In the genomic region with DNA sequence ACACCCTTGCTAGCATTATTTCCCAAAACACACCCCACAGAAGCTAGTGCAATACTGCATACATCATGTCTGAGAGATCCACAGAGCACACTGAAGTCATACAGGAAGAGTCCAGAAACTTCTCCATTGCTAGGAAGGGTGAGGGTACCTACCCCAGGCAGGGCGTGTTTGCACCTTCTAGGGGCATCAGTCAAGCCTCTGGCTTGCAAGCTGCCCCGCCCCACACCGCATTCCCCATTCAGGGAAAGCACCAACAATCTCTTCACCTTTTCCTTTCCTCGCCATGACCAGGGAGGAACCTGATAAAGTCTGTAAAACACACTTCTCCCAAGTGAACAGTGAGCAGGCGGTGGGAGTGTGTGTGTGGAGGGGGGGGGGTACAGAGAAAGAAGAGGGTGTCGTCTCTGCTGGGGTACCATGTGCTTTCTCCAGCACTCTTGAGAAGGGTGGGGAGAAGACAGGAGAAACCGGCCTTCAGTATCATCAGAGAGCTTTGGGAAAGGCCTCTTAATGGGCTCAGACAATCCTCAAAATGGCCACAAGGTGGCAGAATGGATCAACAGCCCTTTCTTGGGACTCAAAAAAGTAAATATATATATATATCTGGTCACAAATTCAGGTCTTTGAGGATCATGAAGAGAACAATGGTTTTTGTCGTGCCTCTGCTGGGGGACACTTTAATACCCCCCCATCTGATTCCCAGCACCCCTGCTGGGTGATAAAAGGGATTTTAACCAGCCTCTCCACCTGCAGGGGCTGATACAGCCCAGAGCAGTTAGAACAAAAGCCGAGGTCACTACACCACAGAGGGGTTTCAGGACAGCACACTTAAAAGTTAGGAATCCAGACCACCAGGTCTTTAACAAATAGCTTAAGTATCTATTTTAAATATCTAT, we compare ENCODE assay signal across 9 mouse cellular contexts.
A peak's percentile ranks its signal among the peaks of the same experiment; 100 is the strongest.
DNase-seq lines count a peak whose midpoint lies in the region; ATAC-seq and TF ChIP-seq lines count a peak whose summit lies in the region.
"Had no signal": no experiment of that assay in that cellular context is flagged by ENCODE, and none has a peak within 500 bp of the region (broad histone marks: within the 10 kb centered on the region; RNA-seq: fewer than 3 reads in every experiment).

No protein-coding gene starts in this region.

- peak; percentile 84 for TF ChIP-seq CTCF in hindbrain, postnatal 0 days (IDR thresholded peaks at IDR 0.05; ENCODE audit: low read depth)

- ATAC-seq in hindbrain, postnatal 0 days = peak; percentile 76
- ATAC-seq in midbrain, embryonic 11.5 days (ENCODE audit: low FRiP score) = peak; percentile 61

- peaks cover 7% of the 10 kb centered on the region; the same call in 1 of the 2 replicates for H3K4me1 ChIP-seq in hindbrain, postnatal 0 days (ENCODE audit: insufficient read depth, low read length)
- peaks cover 23% of the 10 kb centered on the region for H3K4me1 ChIP-seq in midbrain, embryonic 11.5 days (ENCODE audit: control insufficient read depth, insufficient read depth, low read length)

- 39% methylated on average over 9 of the region's 9 CpGs for WGBS in hindbrain, postnatal 0 days
- WGBS in midbrain, embryonic 11.5 days = 32% methylated on average over 9 of the region's 9 CpGs

- peak; percentile 64 to 66 for DNase-seq in urinary bladder, postnatal 36 days (ENCODE audit: low spot score in 2 of 2)
- no peak for DNase-seq in urinary bladder, postnatal 10 days (ENCODE audit: low spot score)
- DNase-seq in cerebellum, adult 8-10 months = peak; percentile 71
- DNase-seq in frontal cortex, adult 2 months (ENCODE audit: extremely low spot score in 1 of 2, low spot score in 1 of 2) = peak; percentile 56 to 87
- peak; percentile 87 for DNase-seq in hindbrain, postnatal 0 days (ENCODE audit: low spot score)
- peak; percentile 70 to 71 for DNase-seq in left cerebral cortex, adult 18-20 months (ENCODE audit: low spot score in 2 of 2)
- peak; percentile 97 for DNase-seq in midbrain, embryonic 11.5 days (ENCODE audit: low spot score, missing footprints)
- DNase-seq in spleen, postnatal 4 days (ENCODE audit: low spot score in 2 of 2) = peak; percentile 37 to 71

- H3K4me2 ChIP-seq in hindbrain, postnatal 0 days (ENCODE audit: low read depth, low read length) = no peak overlapping the region
- H3K4me2 ChIP-seq in midbrain, embryonic 11.5 days = no peak overlapping the region
- H3K4me2 ChIP-seq: embryonic facial prominence, embryonic 15.5 days had no signal

- no peak overlapping the region for H3K9ac ChIP-seq in hindbrain, postnatal 0 days (replicated peaks; ENCODE audit: low read length)
- H3K9ac ChIP-seq in midbrain, embryonic 11.5 days (ENCODE audit: low read length) = no peak overlapping the region
- H3K9ac ChIP-seq: embryonic facial prominence, embryonic 15.5 days had no signal

- no peaks in the 10 kb centered on the region for H3K27me3 ChIP-seq in hindbrain, postnatal 0 days (ENCODE audit: insufficient read depth, low read length)
- H3K27me3 ChIP-seq in midbrain, embryonic 11.5 days (ENCODE audit: control insufficient read depth, insufficient read depth, low read length) = no peaks in the 10 kb centered on the region
- H3K27me3 ChIP-seq: embryonic facial prominence, embryonic 15.5 days had no signal

- no peaks in the 10 kb centered on the region for H3K36me3 ChIP-seq in hindbrain, postnatal 0 days (ENCODE audit: insufficient read depth, low read length)
- no peaks in the 10 kb centered on the region for H3K36me3 ChIP-seq in midbrain, embryonic 11.5 days (ENCODE audit: control insufficient read depth, insufficient read depth, low read length)
- H3K36me3 ChIP-seq: embryonic facial prominence, embryonic 15.5 days had no signal

- no peak overlapping the region for H3K4me3 ChIP-seq in hindbrain, postnatal 0 days (ENCODE audit: low read length)
- no peak overlapping the region for H3K4me3 ChIP-seq in midbrain, embryonic 11.5 days (ENCODE audit: low read depth, low read length)
- H3K4me3 ChIP-seq: embryonic facial prominence, embryonic 15.5 days had no signal

- H3K9me3 ChIP-seq in hindbrain, postnatal 0 days (ENCODE audit: low read length) = no peaks in the 10 kb centered on the region
- H3K9me3 ChIP-seq in midbrain, embryonic 11.5 days (ENCODE audit: control insufficient read depth, low read length) = no peaks in the 10 kb centered on the region
- H3K9me3 ChIP-seq: embryonic facial prominence, embryonic 15.5 days had no signal

- H3K27ac ChIP-seq in hindbrain, postnatal 0 days = no peak overlapping the region
- H3K27ac ChIP-seq in midbrain, embryonic 11.5 days (ENCODE audit: low read depth, low read length) = no peak overlapping the region
- H3K27ac ChIP-seq: embryonic facial prominence, embryonic 15.5 days had no signal
